Mouse (Mus musculus) MEL (cell line): ENCODE data around the gene Med11. TPM values are rescaled to one million over a fixed set of nuclear protein-coding genes. Genes with fewer than 3 reads are reported as not detected.
A peak's percentile ranks its signal among the peaks of the same experiment; 100 is the strongest.

Experiments
- DNase-seq: peaks from one replicate; pipeline ENCODE4 v3.0.0; 2011; ENCODE audit warnings: low read depth, low spot score
- H3K27ac ChIP-seq: 2 replicates; pipeline ENCODE4 v1.5.1; 2012; ENCODE audit warnings: low read depth, mild to moderate bottlenecking, control low read depth, low read length, moderate library complexity; ENCODE audit not compliant: control insufficient read depth
- H3K27me3 ChIP-seq, 2 experiments: fragments of 150-350 bp in 1 of 2; sonication (generic) in 1 of 2; 2 replicates each; pipeline ENCODE4 v1.6.1; 2012; ENCODE audit warnings: low read length in 2 of 2, mild to moderate bottlenecking in 2 of 2, improper control_type of control experiment in 1 of 2, moderate library complexity in 1 of 2; ENCODE audit not compliant: insufficient read depth in 2 of 2, control insufficient read depth in 1 of 2
- H3K36me3 ChIP-seq, 2 experiments: 2 replicates each; pipeline ENCODE4 v1.6.1; 2012 to 2014; ENCODE audit warnings: low read length in 2 of 2, improper control_type of control experiment in 1 of 2, inconsistent platforms in 1 of 2, mild to moderate bottlenecking in 1 of 2; ENCODE audit not compliant: insufficient read depth in 2 of 2, control insufficient read depth in 1 of 2
- H3K4me1 ChIP-seq, 2 experiments: fragments of 150-350 bp in 1 of 2; sonication (generic) in 1 of 2; 2 replicates each; pipeline ENCODE4 v1.6.1; 2012; ENCODE audit warnings: low read length in 2 of 2, improper control_type of control experiment in 1 of 2, mild to moderate bottlenecking in 1 of 2; ENCODE audit not compliant: insufficient read depth in 2 of 2, control insufficient read depth in 1 of 2
- H3K4me3 ChIP-seq, 2 experiments: fragments of 150-350 bp in 1 of 2; sonication (generic) in 1 of 2; 2 replicates each; pipeline ENCODE4 v1.5.1; 2012; ENCODE audit warnings: low read depth in 2 of 2, low read length in 2 of 2, mild to moderate bottlenecking in 2 of 2, moderate library complexity in 2 of 2, control low read depth in 1 of 2, improper control_type of control experiment in 1 of 2; ENCODE audit not compliant: control insufficient read depth in 1 of 2, insufficient read depth in 1 of 2
- H3K79me2 ChIP-seq: 2 replicates; pipeline ENCODE4 v1.6.1; 2012; ENCODE audit warnings: mild to moderate bottlenecking, low read length, moderate library complexity; ENCODE audit not compliant: control insufficient read depth, poor library complexity, insufficient read depth
- H3K9ac ChIP-seq: 2 replicates; pipeline ENCODE4 v1.6.1; 2012; ENCODE audit warnings: low read depth, mild to moderate bottlenecking, control low read depth, low read length, moderate library complexity; ENCODE audit not compliant: control insufficient read depth, poor library complexity, severe bottlenecking
- H3K9me3 ChIP-seq: fragments of 150-350 bp; sonication (generic); replicated peaks from 2 replicates; pipeline ENCODE4 v1.6.1; 2012; ENCODE audit warnings: mild to moderate bottlenecking, low read length, improper control_type of control experiment, moderate library complexity; ENCODE audit not compliant: insufficient read depth
- BHLHE40 ChIP-seq: IDR thresholded peaks from 2 replicates; pipeline ENCODE4 v1.6.1; 2012; ENCODE audit warnings: low read depth, mild to moderate bottlenecking, inconsistent platforms, low read length, improper control_type of control experiment, borderline replicate concordance
- CHD2 ChIP-seq: IDR thresholded peaks from 2 replicates; pipeline ENCODE4 v1.6.1; 2011; ENCODE audit warnings: low read length, improper control_type of control experiment
- CTCF ChIP-seq, 3 experiments: IDR thresholded peaks in 2 of 3; conservative IDR thresholded peaks in 1 of 3; 2 replicates each; pipeline ENCODE4 v1.5.1; 2011 to 2012; ENCODE audit warnings: low read length in 3 of 3, low read depth in 2 of 3, mild to moderate bottlenecking in 2 of 3, improper control_type of control experiment in 1 of 3, inconsistent platforms in 1 of 3, mixed read lengths in 1 of 3, moderate library complexity in 1 of 3; ENCODE audit not compliant: control insufficient read depth in 1 of 3, insufficient read depth in 1 of 3, poor library complexity in 1 of 3, severe bottlenecking in 1 of 3
- E2F4 ChIP-seq: IDR thresholded peaks from 2 replicates; pipeline ENCODE4 v1.6.1; 2011; ENCODE audit warnings: low read depth, low read length, improper control_type of control experiment, borderline replicate concordance
- ELF1 ChIP-seq: IDR thresholded peaks from 2 replicates; pipeline ENCODE4 v1.6.1; 2014; ENCODE audit warnings: low read depth, mild to moderate bottlenecking, inconsistent platforms, low read length, improper control_type of control experiment, moderate library complexity
- EP300 ChIP-seq, 2 experiments: IDR thresholded peaks; 2 replicates each; pipeline ENCODE4 v1.6.1; 2011; ENCODE audit warnings: improper control_type of control experiment in 2 of 2, low read length in 2 of 2, low read depth in 1 of 2, mild to moderate bottlenecking in 1 of 2
- ETS1 ChIP-seq: IDR thresholded peaks from 2 replicates; pipeline ENCODE4 v1.6.1; 2012; ENCODE audit warnings: low read depth, mild to moderate bottlenecking, inconsistent platforms, low read length, improper control_type of control experiment, moderate library complexity
- GATA1 ChIP-seq: IDR thresholded peaks from 2 replicates; pipeline ENCODE4 v1.6.1; 2011; ENCODE audit warnings: low read depth, low read length, improper control_type of control experiment
- HCFC1 ChIP-seq: IDR thresholded peaks from 2 replicates; pipeline ENCODE4 v1.6.1; 2012; ENCODE audit warnings: low read depth, mild to moderate bottlenecking, inconsistent platforms, low read length, improper control_type of control experiment, moderate library complexity
- JUND ChIP-seq: IDR thresholded peaks from 2 replicates; pipeline ENCODE4 v1.6.1; 2011; ENCODE audit warnings: low read depth, mild to moderate bottlenecking, improper control_type of control experiment, low read length
- KAT2A ChIP-seq: conservative IDR thresholded peaks from 2 replicates; pipeline ENCODE4 v1.6.1; 2012; ENCODE audit warnings: low read depth, low read length, improper control_type of control experiment, inconsistent platforms
- MAFK ChIP-seq: IDR thresholded peaks from 2 replicates; pipeline ENCODE4 v1.6.1; 2011; ENCODE audit warnings: low read depth, mild to moderate bottlenecking, low read length, improper control_type of control experiment, borderline replicate concordance
- MAX ChIP-seq: IDR thresholded peaks from 2 replicates; pipeline ENCODE4 v1.6.1; 2011; ENCODE audit warnings: low read length, improper control_type of control experiment
- MAZ ChIP-seq: IDR thresholded peaks from 2 replicates; pipeline ENCODE4 v1.6.1; 2012; ENCODE audit warnings: low read depth, mild to moderate bottlenecking, inconsistent platforms, low read length, improper control_type of control experiment
- MEF2A ChIP-seq: IDR thresholded peaks from 2 replicates; pipeline ENCODE4 v1.6.1; 2014; ENCODE audit warnings: low read depth, mild to moderate bottlenecking, inconsistent platforms, low read length, improper control_type of control experiment; ENCODE audit not compliant: poor library complexity, insufficient replicate concordance, severe bottlenecking; ENCODE audit errors: extremely low read depth
- MXI1 ChIP-seq: IDR thresholded peaks from 2 replicates; pipeline ENCODE4 v1.6.1; 2011; ENCODE audit warnings: mild to moderate bottlenecking, low read depth, low read length, improper control_type of control experiment
- MYB ChIP-seq: IDR thresholded peaks from 2 replicates; pipeline ENCODE4 v1.6.1; 2011; ENCODE audit warnings: mild to moderate bottlenecking, low read depth, low read length, improper control_type of control experiment
- MYC ChIP-seq: IDR thresholded peaks from 2 replicates; pipeline ENCODE4 v1.6.1; 2011; ENCODE audit warnings: low read depth, mild to moderate bottlenecking, low read length, improper control_type of control experiment, moderate library complexity
- NELFE ChIP-seq: IDR thresholded peaks from 2 replicates; pipeline ENCODE4 v1.6.1; 2011; ENCODE audit warnings: low read depth, low read length, improper control_type of control experiment
- POLR2A ChIP-seq, 2 experiments: IDR thresholded peaks; 2 replicates each; pipeline ENCODE4 v1.6.1; 2011 to 2012; ENCODE audit warnings: low read length in 2 of 2, mild to moderate bottlenecking in 2 of 2, control low read depth in 1 of 2, improper control_type of control experiment in 1 of 2, low read depth in 1 of 2, moderate library complexity in 1 of 2; ENCODE audit not compliant: control insufficient read depth in 1 of 2, insufficient read depth in 1 of 2, poor library complexity in 1 of 2
- POLR2AphosphoS2 ChIP-seq: IDR thresholded peaks from 2 replicates; pipeline ENCODE4 v1.6.1; 2011; ENCODE audit warnings: low read length, improper control_type of control experiment
- POLR2AphosphoS5 ChIP-seq: IDR thresholded peaks from 2 replicates; pipeline ENCODE4 v1.6.1; 2012; ENCODE audit warnings: low read depth, borderline replicate concordance, mild to moderate bottlenecking, inconsistent platforms, low read length, moderate library complexity, mixed read lengths
- RAD21 ChIP-seq: IDR thresholded peaks from 2 replicates; pipeline ENCODE4 v1.6.1; 2011; ENCODE audit warnings: mild to moderate bottlenecking, low read depth, low read length, improper control_type of control experiment
- RCOR1 ChIP-seq: IDR thresholded peaks from 2 replicates; pipeline ENCODE4 v1.6.1; 2012; ENCODE audit warnings: low read depth, mild to moderate bottlenecking, inconsistent platforms, low read length, improper control_type of control experiment
- SIN3A ChIP-seq: IDR thresholded peaks from 2 replicates; pipeline ENCODE4 v1.6.1; 2012; ENCODE audit warnings: low read length, improper control_type of control experiment, inconsistent platforms
- SMC3 ChIP-seq: IDR thresholded peaks from 2 replicates; pipeline ENCODE4 v1.6.1; 2011; ENCODE audit warnings: low read depth, low read length, improper control_type of control experiment
- TAL1 ChIP-seq: IDR thresholded peaks from 2 replicates; pipeline ENCODE4 v1.6.1; 2012; ENCODE audit warnings: mild to moderate bottlenecking, inconsistent platforms, low read length, moderate library complexity, mixed read lengths
- TBP ChIP-seq: IDR thresholded peaks from 2 replicates; pipeline ENCODE4 v1.8.0; 2011; ENCODE audit warnings: low read depth, low read length, improper control_type of control experiment
- TCF12 ChIP-seq: IDR thresholded peaks from 2 replicates; pipeline ENCODE4 v1.6.1; 2014; ENCODE audit warnings: low read depth, mild to moderate bottlenecking, inconsistent platforms, low read length, improper control_type of control experiment, moderate library complexity
- USF1 ChIP-seq: IDR thresholded peaks from 2 replicates; pipeline ENCODE4 v1.6.1; 2014; ENCODE audit warnings: low read depth, mild to moderate bottlenecking, inconsistent platforms, low read length, improper control_type of control experiment, moderate library complexity
- USF2 ChIP-seq, 2 experiments: IDR thresholded peaks; 2 replicates each; pipeline ENCODE4 v1.6.1; 2011 to 2012; ENCODE audit warnings: improper control_type of control experiment in 2 of 2, low read length in 2 of 2, borderline replicate concordance in 1 of 2, inconsistent platforms in 1 of 2, low read depth in 1 of 2, mild to moderate bottlenecking in 1 of 2; ENCODE audit not compliant: insufficient read depth in 1 of 2
- ZC3H11A ChIP-seq: IDR thresholded peaks from 2 replicates; pipeline ENCODE4 v1.6.1; 2012; ENCODE audit warnings: low read depth, mild to moderate bottlenecking, inconsistent platforms, low read length, improper control_type of control experiment
- ZKSCAN1 ChIP-seq: IDR thresholded peaks from 2 replicates; pipeline ENCODE4 v1.6.1; 2012; ENCODE audit warnings: low read depth, mild to moderate bottlenecking, inconsistent platforms, low read length, improper control_type of control experiment, moderate library complexity
- ZMIZ1 ChIP-seq: IDR thresholded peaks from 2 replicates; pipeline ENCODE4 v1.6.1; 2012; ENCODE audit warnings: low read depth, mild to moderate bottlenecking, inconsistent platforms, low read length, improper control_type of control experiment, moderate library complexity
- ZNF384 ChIP-seq: IDR thresholded peaks from 2 replicates; pipeline ENCODE4 v1.6.1; 2012; ENCODE audit warnings: low read depth, mild to moderate bottlenecking, inconsistent platforms, low read length, improper control_type of control experiment
- polyA plus RNA-seq, 2 experiments: library from polyadenylated mRNA; stranded (reverse) in 1 of 2; unstranded in 1 of 2; fragments of >175 nt in 1 of 2; fragments of >200 nt in 1 of 2; gene quantifications; 2 replicates each; pipeline versions ENCODE4 v1.2.1 to v1.2.4; 2012; ENCODE audit warnings: low replicate concordance in 2 of 2, low read depth in 1 of 2; ENCODE audit not compliant: insufficient read length in 2 of 2, insufficient read depth in 1 of 2, missing spikeins in 1 of 2
- total RNA-seq: library from RNA; depleted of rRNA; stranded (reverse); fragments of 300-350 nt; gene quantifications from 2 replicates; pipeline ENCODE4 v1.2.3, GENCODE M21; 2012

Med11 gene
- total and polyA plus RNA-seq, 3 experiments = 40.0 to 43.0 TPM; not detected in 1

DNA sequence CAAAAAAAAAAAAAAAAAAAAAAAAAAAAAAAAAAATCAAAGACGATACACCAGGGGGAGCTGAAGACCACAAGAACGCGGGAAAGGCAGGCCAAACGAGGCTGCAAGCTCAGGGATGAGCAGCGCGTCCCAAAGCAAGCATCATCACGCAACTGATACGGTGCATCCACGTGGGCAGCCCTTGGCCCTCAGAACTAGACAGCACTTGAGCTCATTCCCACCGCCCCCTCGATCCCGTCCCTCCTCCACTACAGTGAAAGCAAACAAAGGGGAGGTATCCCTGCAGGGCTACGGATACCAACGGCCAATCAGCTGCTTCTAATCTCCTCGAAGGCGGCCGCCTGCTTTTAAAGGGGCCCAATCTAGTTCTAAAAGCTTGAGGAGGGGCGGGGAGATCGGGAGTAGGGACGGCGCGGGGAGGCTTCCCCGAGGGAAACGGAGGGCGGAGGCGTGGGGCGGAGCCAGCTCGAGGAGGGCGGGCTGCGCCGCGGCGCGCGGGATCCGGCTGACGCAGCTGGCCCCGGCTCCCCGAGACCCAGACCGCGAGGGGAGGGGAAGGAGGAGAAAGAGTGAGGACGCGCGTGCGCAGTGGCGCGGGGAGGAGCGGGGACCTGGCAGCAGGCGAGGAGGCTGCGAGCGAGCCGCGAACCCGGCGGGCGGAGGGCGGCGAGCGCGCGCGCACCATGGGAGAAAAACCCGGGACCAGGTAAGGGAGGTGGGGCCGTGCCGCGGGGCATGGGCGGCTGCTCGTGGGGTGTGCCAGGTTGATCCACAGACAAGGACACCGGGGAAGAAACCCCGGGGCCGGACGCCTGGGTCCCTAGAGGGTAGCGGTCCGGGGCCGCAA, 19.4 kb upstream of the Med11 start, which contains the start of gene Arrb2:
TSS of gene Arrb2 (plus strand) at position 588 of the 847 bp plus-strand sequence.
- peaks cover 8 to 44% of the 10 kb centered on the region in 2 experiments for H3K4me1 ChIP-seq
- H3K79me2 ChIP-seq = peaks cover 31% of the 10 kb centered on the region
- peak within 1 kb of the TSS; percentile 88 for H3K9ac ChIP-seq
- peak within 1 kb of the TSS; percentile 64 to 80 for H3K4me3 ChIP-seq
- peaks cover 0 to 31% of the 10 kb centered on the region in 2 experiments; a peak in 2 of 4 replicates for H3K36me3 ChIP-seq
- H3K9me3 ChIP-seq = no peaks in the 10 kb centered on the region
- H3K27me3 ChIP-seq = no peaks in the 10 kb centered on the region
- H3K27ac ChIP-seq = peak within 1 kb of the TSS; percentile 88
- DNase-seq = peak; percentile 99
- no peak for TF ChIP-seq USF2 (IDR thresholded peaks at IDR 0.05; ENCODE audit: borderline replicate concordance in 1 of 2, insufficient read depth in 1 of 2, low read depth in 1 of 2, low read length in 2 of 2)
- peak; percentile 98 for TF ChIP-seq ZC3H11A
- no peak for TF ChIP-seq MYB
- TF ChIP-seq RCOR1 = no peak; the same call in 1 of the 2 replicates
- TF ChIP-seq GATA1 = peak; percentile 44
- peak; percentile 93 for TF ChIP-seq RAD21
- TF ChIP-seq JUND = no peak
- peak; percentile 24 to 87 (median 70); a peak in 5 of 6 replicates for TF ChIP-seq CTCF (IDR thresholded peaks at IDR 0.05 in 2 of 3, conservative IDR thresholded peaks at IDR 0.05 in 1 of 3; ENCODE audit: control insufficient read depth in 1 of 3, insufficient read depth in 1 of 3, low read depth in 2 of 3, low read length in 3 of 3, poor library complexity in 1 of 3, severe bottlenecking in 1 of 3)
- TF ChIP-seq NELFE = peak; percentile 87
- TF ChIP-seq KAT2A = no peak; the same call in 1 of the 2 replicates
- TF ChIP-seq TCF12 = peak; percentile 64
- 0 out of 4 replicates have a peak, but pooled peaks of 1 of the 2 experiments have one; percentile 11 for TF ChIP-seq EP300 (IDR thresholded peaks at IDR 0.05; ENCODE audit: low read depth in 1 of 2, low read length in 2 of 2)
- no peak for TF ChIP-seq POLR2AphosphoS5
- peak; percentile 56; the same call in 1 of the 2 replicates for TF ChIP-seq TBP
- TF ChIP-seq USF1 = peak; percentile 84
- TF ChIP-seq SIN3A = peak; percentile 95
- peak; percentile 97 for TF ChIP-seq MXI1
- peak; percentile 53 for TF ChIP-seq ELF1
- 0 out of 2 replicates have a peak, but pooled peaks have one; percentile 76 for TF ChIP-seq ZMIZ1
- TF ChIP-seq MEF2A = no peak
- TF ChIP-seq ZNF384 = peak; percentile 98
- peak; percentile 33 for TF ChIP-seq HCFC1
- TF ChIP-seq MAFK = no peak
- peak; percentile 96 for TF ChIP-seq SMC3
- no peak for TF ChIP-seq CHD2
- TF ChIP-seq E2F4 = peak; percentile 79
- peak; percentile 73 to 84; a peak in 3 of 4 replicates for TF ChIP-seq POLR2A (IDR thresholded peaks at IDR 0.05; ENCODE audit: control insufficient read depth in 1 of 2, insufficient read depth in 1 of 2, low read depth in 1 of 2, low read length in 2 of 2, poor library complexity in 1 of 2)
- peak; percentile 80 for TF ChIP-seq MAX
- no peak for TF ChIP-seq TAL1
- peak; percentile 93 for TF ChIP-seq MAZ
- peak; percentile 33 for TF ChIP-seq ETS1
- TF ChIP-seq POLR2AphosphoS2 = peak; percentile 73; the same call in 1 of the 2 replicates
- TF ChIP-seq BHLHE40 = no peak
- no peak for TF ChIP-seq ZKSCAN1
- peak; percentile 90; the same call in 1 of the 2 replicates for TF ChIP-seq MYC
